Comparison of ENCODE assay signal across 21 mouse cellular contexts in the genomic region with DNA sequence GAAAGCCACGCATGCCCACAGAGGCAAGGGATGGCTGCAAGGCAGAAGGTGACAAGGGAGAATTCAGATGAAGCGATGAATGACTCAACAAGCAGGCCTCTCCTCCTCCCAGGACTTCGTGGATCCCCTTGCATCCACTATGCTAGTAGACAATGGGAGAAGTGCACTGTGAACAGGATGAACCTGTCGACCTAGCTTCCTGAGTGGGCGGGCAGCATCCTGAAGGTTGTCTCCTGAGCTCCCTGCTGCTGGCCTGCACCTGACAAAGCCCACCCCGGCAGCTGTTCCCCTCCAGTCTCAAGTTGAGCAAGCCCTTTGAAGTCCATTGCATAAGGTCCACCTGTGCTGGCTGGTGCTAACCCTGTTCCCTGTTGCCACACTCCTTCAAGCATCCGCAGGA.
"Had no signal": no experiment of that assay in that cellular context is flagged by ENCODE, and none has a peak within 500 bp of the region (broad histone marks: within the 10 kb centered on the region; RNA-seq: fewer than 3 reads in every experiment).

No protein-coding gene starts in this region.

- H3K4me3 ChIP-seq: layer of hippocampus, adult 2 months; limb, embryonic 15.5 days; lung, embryonic 15.5 days; megakaryocyte, embryonic 14.5 days; midbrain, embryonic 10.5 days; midbrain, embryonic 13.5 days; myocyte; neural tube, embryonic 13.5 days; stomach, embryonic 15.5 days had no signal

- H3K36me3 ChIP-seq: limb, embryonic 15.5 days; lung, embryonic 15.5 days; midbrain, embryonic 10.5 days; midbrain, embryonic 13.5 days; neural tube, embryonic 13.5 days; stomach, embryonic 15.5 days had no signal

- DNase-seq: kidney, adult 2 months; kidney, postnatal 25 days; layer of hippocampus, adult 9-11 months; liver, postnatal 0 days; lung, postnatal 10 days; retina, postnatal 1 day; right cerebral cortex, postnatal 25 days; spleen, adult 18-20 months had no signal

- H3K27me3 ChIP-seq: limb, embryonic 15.5 days; lung, embryonic 15.5 days; megakaryocyte, embryonic 14.5 days; midbrain, embryonic 13.5 days; neural tube, embryonic 13.5 days; stomach, embryonic 15.5 days had no signal

- H3K27ac ChIP-seq: kidney, postnatal 0 days; layer of hippocampus, adult 2 months; limb, embryonic 15.5 days; liver, embryonic 14.5 days; lung, embryonic 15.5 days; midbrain, embryonic 10.5 days; midbrain, embryonic 13.5 days; neural tube, embryonic 13.5 days; stomach, embryonic 15.5 days had no signal

- ATAC-seq: intestine, postnatal 0 days; liver, postnatal 0 days; midbrain, embryonic 13.5 days; midbrain, embryonic 16.5 days had no signal

- H3K4me1 ChIP-seq: lung, embryonic 15.5 days; megakaryocyte, embryonic 14.5 days; midbrain, embryonic 13.5 days; stomach, embryonic 15.5 days had no signal
